Mouse (Mus musculus): Measurements from ENCODE around the gene Nt5dc2. TPM values are rescaled to one million over a fixed set of nuclear protein-coding genes. Genes with fewer than 3 reads are reported as not detected.
A peak's percentile ranks its signal among the peaks of the same experiment; 100 is the strongest.

The Nt5dc2 gene
- polyA plus RNA-seq, 1 experiment from 2014 or later, result 48.5 TPM

- WGBS (ENCODE audit: insufficient replicate concordance), result 2% methylated on average over 23 of the region's 23 CpGs
These were observed 2.6 kb upstream of the Nt5dc2 start for GRCm38 (mm10) chr14:31128101-31128825.

GRCm38 (mm10) chr14:31128826-31129219 lies 2.0 kb upstream of the Nt5dc2 start, which contains the start of gene Smim4:
TSS of gene Smim4 (minus strand) at chr14:31128956.
- H3K27ac ChIP-seq (ENCODE audit: low read depth), result peak within 1 kb of the TSS; percentile 89
- peak within 1 kb of the TSS; percentile 75 for H3K4me3 ChIP-seq (ENCODE audit: low read depth, low read length)
- H3K9ac ChIP-seq (replicated peaks), result peak within 1 kb of the TSS; percentile 78
- H3K27me3 ChIP-seq (ENCODE audit: insufficient read depth, low read length), result no peaks in the 10 kb centered on the region
- WGBS (ENCODE audit: insufficient replicate concordance), result 1% methylated on average over 33 of the region's 33 CpGs
- no peaks in the 10 kb centered on the region for H3K36me3 ChIP-seq (replicated peaks; ENCODE audit: insufficient read depth, low read length)
- peak; percentile 90 for ATAC-seq
- TF ChIP-seq CTCF (IDR thresholded peaks at IDR 0.05; ENCODE audit: low read depth), result peak; percentile 78
- TF ChIP-seq EP300 (IDR thresholded peaks at IDR 0.05; ENCODE audit: low read depth), result peak; percentile 66
- peak within 1 kb of the TSS; percentile 88 for H3K4me2 ChIP-seq (ENCODE audit: low read depth, low read length)
- DNase-seq, result peak; percentile 97
- no peaks in the 10 kb centered on the region for H3K9me3 ChIP-seq (ENCODE audit: low read length)
- H3K4me1 ChIP-seq (ENCODE audit: insufficient read depth), result peaks cover 61% of the 10 kb centered on the region

More at GRCm38 (mm10) chr14:31128101-31128825, 2.6 kb upstream of the Nt5dc2 start:
- Histone ChIP-seq H3K4me2 (ENCODE audit: low read depth, low read length) (peak overlapping the region; percentile 88), H3K27ac (ENCODE audit: low read depth) (peak overlapping the region; percentile 89), H3K4me1 (ENCODE audit: insufficient read depth) (peaks cover 57% of the 10 kb centered on the region), H3K27me3 (ENCODE audit: insufficient read depth, low read length) (no peaks in the 10 kb centered on the region), H3K4me3 (ENCODE audit: low read depth, low read length) (peak overlapping the region; percentile 75), H3K9me3 (ENCODE audit: low read length) (no peaks in the 10 kb centered on the region), H3K36me3 (replicated peaks; ENCODE audit: insufficient read depth, low read length) (peaks cover under 1% of the 10 kb centered on the region; the same call in 1 of the 2 replicates), H3K9ac (replicated peaks) (peak overlapping the region; percentile 78)
- peak; percentile 65 for DNase-seq
- peak; percentile 18 for ATAC-seq
- TF ChIP-seq CTCF (IDR thresholded peaks at IDR 0.05; ENCODE audit: low read depth) (no peak), EP300 (IDR thresholded peaks at IDR 0.05; ENCODE audit: low read depth) (no peak)

GRCm38 (mm10) chr14:31129326-31130235 lies 1.3 kb upstream of the Nt5dc2 start:
- Histone ChIP-seq H3K4me2 (ENCODE audit: low read depth, low read length) (peak overlapping the region; percentile 88), H3K27ac (ENCODE audit: low read depth) (no peak overlapping the region; the same call in 1 of the 2 replicates), H3K27me3 (ENCODE audit: insufficient read depth, low read length) (no peaks in the 10 kb centered on the region), H3K9ac (replicated peaks) (no peak overlapping the region), H3K36me3 (replicated peaks; ENCODE audit: insufficient read depth, low read length) (no peaks in the 10 kb centered on the region), H3K9me3 (ENCODE audit: low read length) (no peaks in the 10 kb centered on the region), H3K4me1 (ENCODE audit: insufficient read depth) (peaks cover 61% of the 10 kb centered on the region), H3K4me3 (ENCODE audit: low read depth, low read length) (peak overlapping the region; percentile 75)
- 56% methylated on average over 15 of the region's 15 CpGs for WGBS (ENCODE audit: insufficient replicate concordance)
- DNase-seq (no peak), ATAC-seq (no peak)
- no peak for TF ChIP-seq EP300 (IDR thresholded peaks at IDR 0.05; ENCODE audit: low read depth)
- no peak for TF ChIP-seq CTCF (IDR thresholded peaks at IDR 0.05; ENCODE audit: low read depth)

- H3K4me2 ChIP-seq (ENCODE audit: low read depth, low read length), result peak overlapping the region; percentile 87
- ATAC-seq (peak; percentile 1), DNase-seq (peak; percentile 46)
- peak overlapping the region; percentile 35; the same call in 1 of the 2 replicates for H3K27ac ChIP-seq (ENCODE audit: low read depth)
- H3K27me3 ChIP-seq (ENCODE audit: insufficient read depth, low read length), result no peaks in the 10 kb centered on the region
- H3K36me3 ChIP-seq (replicated peaks; ENCODE audit: insufficient read depth, low read length), result peaks cover 12% of the 10 kb centered on the region; the same call in 1 of the 2 replicates
- TF ChIP-seq CTCF (IDR thresholded peaks at IDR 0.05; ENCODE audit: low read depth), result no peak
- no peak for TF ChIP-seq EP300 (IDR thresholded peaks at IDR 0.05; ENCODE audit: low read depth)
- H3K9me3 ChIP-seq (ENCODE audit: low read length), result no peaks in the 10 kb centered on the region
- H3K9ac ChIP-seq (replicated peaks), result peak overlapping the region; percentile 82
- under 1% methylated on average over 43 of the region's 43 CpGs for WGBS (ENCODE audit: insufficient replicate concordance)
- peak overlapping the region; percentile 64 for H3K4me3 ChIP-seq (ENCODE audit: low read depth, low read length)
- H3K4me1 ChIP-seq (ENCODE audit: insufficient read depth), result peaks cover 50% of the 10 kb centered on the region
These were observed 494 bp downstream of the Nt5dc2 start for GRCm38 (mm10) chr14:31131272-31131821.

- Histone ChIP-seq H3K9me3 (ENCODE audit: low read length) (no peaks in the 10 kb centered on the region), H3K4me3 (ENCODE audit: low read depth, low read length) (peak overlapping the region; percentile 64), H3K36me3 (replicated peaks; ENCODE audit: insufficient read depth, low read length) (peaks cover 18% of the 10 kb centered on the region), H3K9ac (replicated peaks) (peak overlapping the region; percentile 82), H3K27ac (ENCODE audit: low read depth) (peak overlapping the region; percentile 85), H3K4me1 (ENCODE audit: insufficient read depth) (peaks cover 44% of the 10 kb centered on the region), H3K4me2 (ENCODE audit: low read depth, low read length) (peak overlapping the region; percentile 87), H3K27me3 (ENCODE audit: insufficient read depth, low read length) (no peaks in the 10 kb centered on the region)
- WGBS (ENCODE audit: insufficient replicate concordance), result 14% methylated on average over 6 of the region's 6 CpGs
- DNase-seq (peak; percentile 59), ATAC-seq (no peak)
- TF ChIP-seq CTCF (IDR thresholded peaks at IDR 0.05; ENCODE audit: low read depth) (no peak), EP300 (IDR thresholded peaks at IDR 0.05; ENCODE audit: low read depth) (no peak)
These were observed 1.2 kb downstream of the Nt5dc2 start for GRCm38 (mm10) chr14:31132031-31132430.

All from liver, postnatal 0 days (tissue).